Mouse (Mus musculus) heart, embryonic 15.5 days (tissue): ENCODE data around the gene Cdipt. TPM values are rescaled to one million over a fixed set of nuclear protein-coding genes. Genes with fewer than 3 reads are reported as not detected.
A peak's percentile ranks its signal among the peaks of the same experiment; 100 is the strongest.

ENCODE experiments used
- ATAC-seq: fragments of 200-750 bp; cut with Nextera tagmentation; replicated peaks from 2 replicates; pipeline ENCODE4 v1.8.0; 2017; ENCODE audit warnings: low read depth, moderate TSS enrichment; ENCODE audit not compliant: insufficient number of reproducible peaks, insufficient read depth, low FRiP score
- H3K27ac ChIP-seq: fragments of 300-500 bp; sonication (generic); 2 replicates; pipeline ENCODE4 v1.5.1; 2015; ENCODE audit warnings: mild to moderate bottlenecking, inconsistent platforms
- H3K27me3 ChIP-seq: fragments of 300-500 bp; sonication (generic); 2 replicates; pipeline ENCODE4 v1.6.1; 2015; ENCODE audit warnings: inconsistent platforms
- H3K36me3 ChIP-seq: fragments of 300-500 bp; sonication (generic); 2 replicates; pipeline ENCODE4 v1.6.1; 2015; ENCODE audit warnings: mild to moderate bottlenecking, inconsistent platforms
- H3K4me1 ChIP-seq: fragments of 300-500 bp; sonication (generic); replicated peaks from 2 replicates; pipeline ENCODE4 v1.6.1; 2015; ENCODE audit warnings: inconsistent platforms
- H3K4me2 ChIP-seq: fragments of 300-500 bp; sonication (generic); 2 replicates; pipeline ENCODE4 v1.6.1; 2015; ENCODE audit warnings: inconsistent platforms, mild to moderate bottlenecking, moderate library complexity
- H3K4me3 ChIP-seq: fragments of 300-500 bp; sonication (generic); 2 replicates; pipeline ENCODE4 v1.5.1; 2015; ENCODE audit warnings: mild to moderate bottlenecking, inconsistent platforms
- H3K9ac ChIP-seq: fragments of 300-500 bp; sonication (generic); 2 replicates; pipeline ENCODE4 v1.6.1; 2015; ENCODE audit warnings: mild to moderate bottlenecking, inconsistent platforms
- H3K9me3 ChIP-seq: fragments of 300-500 bp; sonication (generic); replicated peaks from 2 replicates; pipeline ENCODE4 v1.6.1; 2016; ENCODE audit warnings: inconsistent platforms
- WGBS: fragments of 180-500 bp; shearing (Covaris S2); methylation state at CpG from one replicate; pipeline ENCODE4 v1.1.7; 2015; ENCODE audit warnings: mixed read lengths; 5-methylcytosine and 5-hydroxymethylcytosine counted together
- polyA plus RNA-seq: library from polyadenylated mRNA; unstranded; fragments of >200 nt; fragmentation: Nextera tagmentation; extraction: Ambion mirVana; gene quantifications from 2 replicates; pipeline ENCODE4 v1.2.1, GENCODE M21; 2015

Cdipt gene
- polyA plus RNA-seq, 1 experiment from 2014 or later = 67.4 TPM

DNA sequence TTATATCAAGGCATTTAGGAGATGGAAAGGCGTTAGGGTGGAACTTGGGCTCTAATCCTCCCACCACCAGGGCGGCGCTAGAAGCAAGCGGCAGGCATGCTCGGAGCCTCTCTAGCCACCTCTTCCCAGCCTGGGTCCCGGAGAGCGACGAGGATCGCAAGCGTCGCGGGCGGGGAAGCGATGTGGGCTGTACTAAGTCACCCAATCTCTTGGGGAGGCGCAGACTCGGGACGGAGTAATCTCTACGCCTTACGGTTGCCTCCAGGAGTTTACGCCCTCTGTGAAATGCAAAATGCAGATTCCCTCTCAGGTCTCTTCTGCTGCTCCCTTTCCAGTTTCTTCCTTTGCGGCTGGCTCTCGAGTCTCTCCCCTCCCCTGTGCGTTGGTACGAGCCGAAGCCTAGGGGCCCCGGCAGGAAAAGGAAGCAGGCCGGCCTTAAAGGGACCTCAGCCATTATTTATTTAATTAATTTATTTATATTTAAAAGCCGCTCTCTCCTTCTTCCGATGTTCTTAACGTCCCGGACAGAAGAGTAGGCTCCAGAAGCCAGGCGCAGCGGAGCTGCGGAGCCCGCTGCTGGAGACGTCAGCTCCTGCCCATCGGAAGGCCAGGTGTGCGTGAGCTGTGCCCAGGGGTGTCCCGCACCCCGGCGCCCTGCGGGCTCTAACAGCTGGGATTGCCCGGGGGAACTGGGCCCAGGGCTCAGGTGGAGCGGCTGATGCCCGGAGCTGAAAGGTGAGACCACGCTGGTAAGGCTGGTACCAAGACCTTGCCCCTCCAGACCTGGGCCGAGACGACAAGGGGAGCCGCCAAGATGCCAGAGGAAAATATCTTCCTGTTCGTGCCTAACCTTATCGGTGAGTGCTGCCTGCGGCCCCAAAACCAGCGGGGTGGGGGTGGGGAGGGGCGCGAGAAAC lies 494 bp downstream of the Cdipt start, which contains the start of gene Cdiptos:
Gene Cdiptos (minus strand): TSS at position 149 of the 917 bp plus-strand sequence.
- peak within 1 kb of the TSS; percentile 82 for H3K4me2 ChIP-seq
- H3K9ac ChIP-seq = peak within 1 kb of the TSS; percentile 96
- H3K27ac ChIP-seq = peak within 1 kb of the TSS; percentile 93
- H3K4me1 ChIP-seq = peaks cover 17% of the 10 kb centered on the region
- H3K36me3 ChIP-seq = peaks cover 23% of the 10 kb centered on the region
- H3K9me3 ChIP-seq = no peaks in the 10 kb centered on the region
- no peaks in the 10 kb centered on the region for H3K27me3 ChIP-seq
- under 1% methylated on average over 55 of the region's 55 CpGs for WGBS
- peak within 1 kb of the TSS; percentile 94 for H3K4me3 ChIP-seq
- ATAC-seq = peak; percentile 92

DNA sequence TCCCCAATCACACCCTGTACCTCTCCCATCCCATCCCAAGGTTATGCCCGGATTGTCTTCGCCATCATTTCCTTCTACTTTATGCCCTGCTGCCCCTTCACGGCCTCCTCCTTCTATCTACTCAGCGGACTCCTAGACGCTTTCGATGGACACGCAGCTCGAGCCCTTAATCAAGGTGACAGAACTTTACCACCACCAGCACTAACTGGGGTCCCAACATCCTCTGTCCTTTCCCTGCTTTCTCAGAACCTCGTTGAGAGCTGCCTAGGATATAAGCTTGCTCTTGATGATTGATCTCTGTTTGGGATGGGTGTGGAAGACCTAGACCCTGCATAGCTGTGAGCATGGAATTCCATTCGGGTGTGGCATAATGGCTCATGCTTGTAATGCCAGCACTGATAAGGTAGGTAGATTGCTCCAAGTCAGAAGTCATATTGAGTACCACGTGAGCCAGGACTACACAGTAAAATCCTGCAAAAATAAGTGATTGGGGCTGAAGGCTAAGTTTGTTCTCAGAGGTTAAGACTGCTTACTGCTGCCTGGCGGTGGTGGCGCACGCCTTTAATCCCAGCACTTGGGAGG lies 1.3 kb downstream of the Cdipt start:
- Histone ChIP-seq H3K27me3 (no peaks in the 10 kb centered on the region), H3K4me2 (peak overlapping the region; percentile 82), H3K36me3 (peaks cover 23% of the 10 kb centered on the region), H3K27ac (peak overlapping the region; percentile 93), H3K9ac (peak overlapping the region; percentile 96), H3K9me3 (no peaks in the 10 kb centered on the region), H3K4me3 (peak overlapping the region; percentile 94), H3K4me1 (peaks cover 17% of the 10 kb centered on the region)
- WGBS = 20% methylated on average over 14 of the region's 14 CpGs
- no peak for ATAC-seq

DNA sequence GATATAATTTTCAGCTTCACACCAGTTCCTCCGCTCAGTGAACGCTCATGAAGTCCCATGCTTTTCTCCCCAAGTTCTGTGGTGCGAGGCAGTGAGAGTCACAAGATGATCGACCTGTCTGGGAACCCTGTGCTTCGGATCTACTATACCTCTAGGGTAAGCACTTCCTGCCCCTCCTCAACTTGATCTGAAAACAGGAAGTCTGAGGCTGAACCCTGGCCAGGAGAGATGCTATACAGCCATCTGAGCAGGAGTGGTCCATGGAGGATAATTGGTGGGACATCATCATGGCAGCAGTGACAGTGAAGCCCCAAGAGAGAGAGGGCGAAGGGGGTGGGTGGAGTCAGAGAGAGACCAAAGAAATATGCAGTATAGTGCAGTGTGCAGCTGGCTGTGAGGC lies 3.1 kb downstream of the Cdipt start:
- 82% methylated on average over 6 of the region's 6 CpGs for WGBS

DNA sequence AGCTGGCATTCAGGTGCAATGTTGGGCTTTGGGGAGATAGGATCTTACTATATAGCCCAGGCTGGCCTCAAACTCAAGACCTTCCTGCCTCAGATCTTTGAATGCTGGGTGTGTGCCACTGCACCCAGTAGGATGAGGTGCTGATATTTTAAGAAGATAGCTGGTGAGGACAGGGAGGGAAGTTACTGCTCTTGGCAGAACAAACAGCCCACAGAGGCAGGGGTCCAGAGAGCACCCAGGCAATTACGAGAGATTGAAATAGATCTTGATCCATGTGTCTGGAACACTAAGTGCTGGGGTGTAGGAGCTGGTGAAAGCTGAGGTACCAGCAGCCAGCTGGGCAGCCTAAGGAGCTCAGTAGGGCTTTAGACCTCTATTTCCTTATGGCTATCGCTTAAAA lies 5.9 kb downstream of the Cdipt start:
- Histone ChIP-seq H3K4me3 (no peak overlapping the region), H3K9me3 (no peaks in the 10 kb centered on the region), H3K4me1 (peaks cover 10% of the 10 kb centered on the region), H3K27me3 (no peaks in the 10 kb centered on the region), H3K4me2 (no peak overlapping the region), H3K36me3 (peaks cover 23% of the 10 kb centered on the region), H3K27ac (no peak overlapping the region), H3K9ac (no peak overlapping the region)
- no peak for ATAC-seq
- whole genome bisulfite sequencing = 83% methylated on average over 2 of the region's 2 CpGs

More for the DNA sequence above, 3.1 kb downstream of the Cdipt start:
- Histone ChIP-seq H3K9me3 (no peaks in the 10 kb centered on the region), H3K4me2 (no peak overlapping the region), H3K4me3 (no peak overlapping the region), H3K27ac (no peak overlapping the region), H3K4me1 (peaks cover 17% of the 10 kb centered on the region), H3K27me3 (no peaks in the 10 kb centered on the region), H3K9ac (no peak overlapping the region), H3K36me3 (peaks cover 23% of the 10 kb centered on the region)
- no peak for ATAC-seq

- WGBS = 70% methylated on average over 4 of the region's 4 CpGs
- Histone ChIP-seq H3K36me3 (peaks cover 23% of the 10 kb centered on the region), H3K9me3 (no peaks in the 10 kb centered on the region), H3K27ac (no peak overlapping the region), H3K4me1 (peaks cover 7% of the 10 kb centered on the region), H3K4me2 (no peak overlapping the region), H3K9ac (no peak overlapping the region), H3K4me3 (no peak overlapping the region), H3K27me3 (no peaks in the 10 kb centered on the region)
- no peak for ATAC-seq
Measured at GRCm38 (mm10) chr7:126982054-126982453, 6.3 kb downstream of the Cdipt start.

DNA sequence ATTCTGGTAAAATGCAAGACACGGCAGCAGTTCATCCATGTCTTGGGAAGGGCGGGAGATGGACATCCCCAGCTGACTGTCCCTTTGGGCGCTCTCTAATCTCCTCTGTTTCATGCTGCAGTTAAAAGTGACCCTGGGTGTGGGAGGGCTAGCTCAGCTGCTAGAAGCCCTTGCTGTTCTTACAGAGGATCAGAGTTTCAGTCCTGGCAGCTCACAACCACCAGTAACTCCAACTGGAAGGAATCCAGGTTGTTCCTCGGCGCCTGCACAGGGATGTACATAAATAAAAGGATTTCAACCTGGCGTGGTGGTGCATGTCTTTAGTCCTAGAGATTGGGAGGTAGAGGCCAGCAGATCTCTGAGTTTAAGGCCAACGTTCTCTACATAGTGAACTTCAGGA lies 7.4 kb downstream of the Cdipt start:
- H3K9ac ChIP-seq = no peak overlapping the region
- H3K27ac ChIP-seq = no peak overlapping the region
- peaks cover 23% of the 10 kb centered on the region for H3K36me3 ChIP-seq
- H3K4me2 ChIP-seq = no peak overlapping the region
- H3K9me3 ChIP-seq = no peaks in the 10 kb centered on the region
- H3K27me3 ChIP-seq = no peaks in the 10 kb centered on the region
- H3K4me3 ChIP-seq = no peak overlapping the region
- ATAC-seq = no peak
- WGBS = 75% methylated on average over 7 of the region's 7 CpGs
- H3K4me1 ChIP-seq = no peaks in the 10 kb centered on the region

GRCm38 (mm10) chr7:126984667-126985444 lies 9.1 kb downstream of the Cdipt start:
- Histone ChIP-seq H3K36me3 (peaks cover 7% of the 10 kb centered on the region), H3K27me3 (no peaks in the 10 kb centered on the region), H3K4me1 (no peaks in the 10 kb centered on the region), H3K4me2 (no peak overlapping the region), H3K9ac (no peak overlapping the region), H3K27ac (no peak overlapping the region), H3K4me3 (no peak overlapping the region), H3K9me3 (no peaks in the 10 kb centered on the region)
- WGBS = 42% methylated on average over 10 of the region's 10 CpGs
- ATAC-seq = no peak

DNA sequence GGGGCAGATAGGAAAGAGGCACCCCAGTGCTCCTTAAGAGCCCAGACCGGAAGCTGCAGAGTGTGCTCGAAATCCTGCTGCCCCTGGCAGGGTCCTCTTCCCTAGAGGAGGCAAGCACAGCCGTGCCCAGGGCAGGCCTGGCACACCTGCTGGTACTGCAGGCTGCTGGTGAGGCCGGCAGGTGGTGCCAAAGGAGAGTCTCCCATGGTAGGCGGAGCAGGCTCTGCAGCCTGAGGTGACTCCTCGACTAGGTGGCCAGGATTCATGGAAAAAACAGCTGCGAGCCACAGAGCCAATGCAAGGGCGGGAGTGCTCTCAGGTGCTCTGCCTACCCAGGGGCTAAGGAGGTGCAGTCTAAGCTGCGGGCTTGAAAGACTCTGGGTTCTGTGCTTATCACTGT lies 10.6 kb downstream of the Cdipt start:
- no peak overlapping the region for H3K9ac ChIP-seq
- H3K4me1 ChIP-seq = no peaks in the 10 kb centered on the region
- H3K4me2 ChIP-seq = no peak overlapping the region
- H3K27ac ChIP-seq = no peak overlapping the region
- no peaks in the 10 kb centered on the region for H3K9me3 ChIP-seq
- no peak overlapping the region for H3K4me3 ChIP-seq
- ATAC-seq = no peak
- H3K36me3 ChIP-seq = no peaks in the 10 kb centered on the region
- no peaks in the 10 kb centered on the region for H3K27me3 ChIP-seq
- WGBS = 41% methylated on average over 9 of the region's 9 CpGs

DNA sequence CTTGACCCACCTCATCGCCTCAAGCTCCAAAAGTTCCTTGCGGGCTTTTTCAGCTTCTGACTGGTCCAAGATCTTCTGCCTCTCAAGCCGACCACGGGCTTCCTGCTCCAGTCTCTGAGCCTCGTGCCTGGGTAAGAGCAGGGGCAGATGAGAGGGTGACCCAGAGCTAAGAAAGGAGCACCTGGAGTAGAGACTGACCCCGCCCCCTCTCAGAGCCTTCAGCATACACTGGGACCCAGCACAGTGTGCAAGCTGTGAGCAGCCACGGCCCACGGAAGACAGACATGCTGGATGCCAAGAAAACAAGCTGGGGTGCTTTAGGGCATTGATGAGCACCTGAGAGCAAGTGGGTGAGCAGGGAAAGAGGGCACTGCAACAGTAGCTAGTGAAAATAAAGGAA lies 13.1 kb downstream of the Cdipt start:
- Histone ChIP-seq H3K4me3 (no peak overlapping the region), H3K36me3 (no peaks in the 10 kb centered on the region), H3K27ac (no peak overlapping the region), H3K4me2 (no peak overlapping the region), H3K9me3 (no peaks in the 10 kb centered on the region), H3K27me3 (no peaks in the 10 kb centered on the region), H3K4me1 (no peaks in the 10 kb centered on the region), H3K9ac (no peak overlapping the region)
- WGBS = 64% methylated on average over 8 of the region's 8 CpGs
- ATAC-seq = no peak

DNA sequence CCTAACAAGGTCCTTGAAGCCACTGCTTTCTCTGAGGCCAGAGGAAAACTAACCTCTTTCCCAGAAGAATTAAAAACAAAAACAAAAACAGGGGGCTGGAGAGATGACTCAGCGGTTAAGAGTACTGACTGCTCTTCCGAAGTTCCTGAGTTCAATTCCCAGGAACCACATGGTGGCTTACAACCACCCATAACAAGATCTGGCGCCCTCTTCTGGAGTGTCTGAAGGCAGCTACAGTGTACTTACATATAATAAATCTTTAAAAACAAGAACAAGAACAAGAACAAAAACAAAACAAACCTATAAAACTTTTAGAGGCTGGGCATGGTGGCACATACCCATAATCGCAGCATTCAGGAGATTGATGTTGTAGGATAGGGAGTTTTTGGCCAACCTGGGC lies 20.7 kb downstream of the Cdipt start:
- Histone ChIP-seq H3K9ac (no peak overlapping the region), H3K27ac (no peak overlapping the region), H3K4me1 (no peaks in the 10 kb centered on the region), H3K9me3 (no peaks in the 10 kb centered on the region), H3K4me2 (no peak overlapping the region), H3K4me3 (no peak overlapping the region), H3K36me3 (peaks cover 13% of the 10 kb centered on the region; the same call in 1 of the 2 replicates), H3K27me3 (no peaks in the 10 kb centered on the region)
- ATAC-seq = no peak
- WGBS = 82% methylated on average over 4 of the region's 4 CpGs

DNA sequence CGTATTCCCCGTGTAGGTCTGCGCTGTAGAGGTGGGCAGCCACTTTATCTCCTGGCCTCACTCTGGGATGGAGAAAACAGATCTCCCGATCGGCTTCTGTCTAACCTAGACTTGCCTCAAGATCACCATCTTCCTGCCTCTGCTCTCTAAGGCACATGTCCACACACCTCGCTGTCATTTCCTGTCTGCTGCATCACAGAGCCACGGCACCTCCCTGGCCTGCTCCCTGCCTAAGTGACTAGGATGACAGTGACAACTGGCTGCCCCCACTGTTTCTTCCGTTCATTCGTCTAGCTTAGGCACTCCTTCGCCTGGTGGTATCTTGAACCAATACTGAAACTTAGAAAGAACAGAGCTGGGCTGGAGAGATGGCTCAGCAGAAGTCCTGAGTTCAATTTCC lies 23.9 kb downstream of the Cdipt start:
- no peak overlapping the region for H3K9ac ChIP-seq
- no peak for ATAC-seq
- H3K27ac ChIP-seq = no peak overlapping the region
- 73% methylated on average over 10 of the region's 10 CpGs for WGBS
- H3K36me3 ChIP-seq = peaks cover 13% of the 10 kb centered on the region; the same call in 1 of the 2 replicates
- H3K9me3 ChIP-seq = no peaks in the 10 kb centered on the region
- H3K4me3 ChIP-seq = no peak overlapping the region
- no peaks in the 10 kb centered on the region for H3K27me3 ChIP-seq
- no peak overlapping the region for H3K4me2 ChIP-seq
- no peaks in the 10 kb centered on the region for H3K4me1 ChIP-seq
